Mouse (Mus musculus) ES-E14 (cell line): ENCODE data around the gene Arhgap10.

ENCODE experiments used
- HCFC1 ChIP-seq: IDR thresholded peaks from 2 replicates; pipeline ENCODE4 v1.6.1; 2012; ENCODE audit warnings: low read length, inconsistent platforms, borderline replicate concordance; ENCODE audit not compliant: insufficient read depth
- ZC3H11A ChIP-seq: IDR thresholded peaks from 2 replicates; pipeline ENCODE4 v1.6.1; 2012; ENCODE audit warnings: low read depth, mild to moderate bottlenecking, inconsistent platforms, low read length, borderline replicate concordance
- ZNF384 ChIP-seq: IDR thresholded peaks from 2 replicates; pipeline ENCODE4 v1.6.1; 2012; ENCODE audit warnings: low read depth, low read length, inconsistent platforms

DNA sequence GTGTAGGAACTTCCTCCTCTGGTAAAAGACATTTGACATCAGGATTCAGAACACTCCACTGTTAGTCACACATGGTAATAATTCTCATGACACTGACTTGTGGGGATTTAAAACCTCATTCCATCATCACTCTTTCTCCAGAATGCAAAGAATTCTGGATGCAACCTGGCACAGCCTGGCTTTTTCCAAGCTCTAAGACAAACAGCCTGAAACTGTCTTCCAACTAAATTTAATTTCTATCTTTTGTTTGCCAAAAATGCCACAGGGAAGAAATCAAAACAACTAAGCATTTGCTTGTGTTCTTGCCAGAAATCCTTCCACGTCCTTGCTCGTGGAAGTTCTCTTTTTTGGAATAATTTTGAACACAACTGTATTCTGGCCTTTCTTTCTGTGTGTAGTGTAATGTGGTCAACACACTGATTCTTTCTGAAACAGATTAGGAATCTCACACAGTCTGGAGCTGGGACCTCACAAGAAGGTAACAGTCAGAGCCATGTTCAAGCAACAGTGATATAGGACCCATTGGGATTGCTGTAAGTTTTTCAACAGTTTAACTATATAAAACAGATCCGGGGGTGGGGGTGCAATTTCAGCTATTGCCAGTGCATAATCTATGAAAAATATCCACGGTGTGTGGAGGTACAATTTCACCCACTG, 167.5 kb downstream of the Arhgap10 start:
- no peak for TF ChIP-seq ZNF384
- TF ChIP-seq ZC3H11A = no peak
- TF ChIP-seq HCFC1 = no peak
